Mouse (Mus musculus) lung, adult 2 months (tissue): ENCODE measurements around the gene Itgb2.

Source experiments
- CTCF ChIP-seq: fragments of 200-500 bp; IDR thresholded peaks from 2 replicates; pipeline ENCODE4 v1.5.1; 2011; ENCODE audit warnings: mild to moderate bottlenecking, low read length, control low read depth; ENCODE audit not compliant: insufficient read depth
- POLR2A ChIP-seq: fragments of 200-500 bp; IDR thresholded peaks from 2 replicates; pipeline ENCODE4 v1.6.1; 2011; ENCODE audit warnings: low read depth, mild to moderate bottlenecking, control low read depth, low read length, borderline replicate concordance; ENCODE audit errors: extremely low read depth

GRCm38 (mm10) chr10:77554918-77555317 lies 24.9 kb downstream of the Itgb2 start:
- TF ChIP-seq CTCF (no peak), POLR2A (no peak)
